Mouse (Mus musculus) kidney, embryonic 15.5 days (tissue): Measurements from ENCODE around the gene Kcnn3. TPM values are rescaled to one million over a fixed set of nuclear protein-coding genes. Genes with fewer than 3 reads are reported as not detected.

ENCODE experiments used
- ATAC-seq: fragments of 200-750 bp; cut with Nextera tagmentation; replicated peaks from 2 replicates; pipeline ENCODE4 v1.8.0; 2017; ENCODE audit warnings: moderate TSS enrichment; ENCODE audit not compliant: low FRiP score
- H3K27ac ChIP-seq: fragments of 300-500 bp; sonication (generic); 2 replicates; pipeline ENCODE4 v1.5.1; 2015; ENCODE audit warnings: mild to moderate bottlenecking, inconsistent platforms
- H3K27me3 ChIP-seq: fragments of 300-500 bp; sonication (generic); 2 replicates; pipeline ENCODE4 v1.6.1; 2015; ENCODE audit warnings: inconsistent platforms
- H3K36me3 ChIP-seq: fragments of 300-500 bp; sonication (generic); 2 replicates; pipeline ENCODE4 v1.6.1; 2015; ENCODE audit warnings: inconsistent platforms
- H3K4me1 ChIP-seq: fragments of 300-500 bp; sonication (generic); 2 replicates; pipeline ENCODE4 v1.6.1; 2015; ENCODE audit warnings: inconsistent platforms
- H3K4me2 ChIP-seq: fragments of 300-500 bp; sonication (generic); 2 replicates; pipeline ENCODE4 v1.6.1; 2015; ENCODE audit warnings: moderate library complexity, mild to moderate bottlenecking, inconsistent platforms
- H3K4me3 ChIP-seq: fragments of 300-500 bp; sonication (generic); replicated peaks from 2 replicates; pipeline ENCODE4 v1.5.1; 2015; ENCODE audit warnings: mild to moderate bottlenecking, inconsistent platforms
- H3K9ac ChIP-seq: fragments of 300-500 bp; sonication (generic); 2 replicates; pipeline ENCODE4 v1.6.1; 2015; ENCODE audit warnings: mild to moderate bottlenecking, inconsistent platforms
- H3K9me3 ChIP-seq: fragments of 300-500 bp; sonication (generic); replicated peaks from 2 replicates; pipeline ENCODE4 v1.6.1; 2016; ENCODE audit warnings: inconsistent platforms
- WGBS: fragments of 180-500 bp; shearing (Covaris S2); methylation state at CpG from one replicate; pipeline ENCODE4 v1.1.7; 2015; ENCODE audit warnings: mixed read lengths; 5-methylcytosine and 5-hydroxymethylcytosine counted together
- polyA plus RNA-seq: library from polyadenylated mRNA; unstranded; fragments of >200 nt; fragmentation: Nextera tagmentation; extraction: Ambion mirVana; gene quantifications from 2 replicates; pipeline ENCODE4 v1.2.1, GENCODE M21; 2015

Gene Kcnn3
- 2.1 and 3.0 TPM in 2 replicates for polyA plus RNA-seq

DNA sequence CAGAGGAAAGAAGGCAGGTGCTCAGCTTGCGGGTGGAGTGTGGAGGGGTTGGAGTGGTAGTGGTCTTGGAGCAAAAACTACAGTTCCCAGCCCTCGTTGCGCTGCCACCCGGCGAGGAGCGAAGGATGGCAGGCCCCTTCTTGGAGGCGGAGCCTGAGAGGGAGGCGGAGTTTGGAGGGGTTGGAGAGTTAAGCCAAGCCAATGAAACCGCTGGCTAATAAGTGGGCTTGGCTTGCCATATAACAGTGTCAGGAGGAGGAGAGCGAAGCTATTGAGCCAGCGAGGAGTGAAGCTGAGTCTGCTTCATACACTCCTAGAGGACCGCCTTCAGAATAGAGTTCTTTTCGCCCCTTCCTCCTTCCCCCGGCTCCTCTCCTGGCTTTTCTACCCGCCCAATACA is at the start of gene Kcnn3:
Gene Kcnn3 (plus strand): TSS at position 271 of the 400 bp plus-strand sequence.
- Histone ChIP-seq H3K4me3 (peak within 1 kb of the TSS; percentile 46), H3K27me3 (peaks cover 34% of the 10 kb centered on the region), H3K27ac (no peak within 1 kb of the TSS), H3K4me2 (peak within 1 kb of the TSS; percentile 78), H3K9ac (peak within 1 kb of the TSS; percentile 35), H3K36me3 (no peaks in the 10 kb centered on the region), H3K9me3 (peaks cover 7% of the 10 kb centered on the region), H3K4me1 (peaks cover 41% of the 10 kb centered on the region)
- peak; percentile 94 for ATAC-seq
- under 1% methylated on average over 15 of the region's 15 CpGs for WGBS

DNA sequence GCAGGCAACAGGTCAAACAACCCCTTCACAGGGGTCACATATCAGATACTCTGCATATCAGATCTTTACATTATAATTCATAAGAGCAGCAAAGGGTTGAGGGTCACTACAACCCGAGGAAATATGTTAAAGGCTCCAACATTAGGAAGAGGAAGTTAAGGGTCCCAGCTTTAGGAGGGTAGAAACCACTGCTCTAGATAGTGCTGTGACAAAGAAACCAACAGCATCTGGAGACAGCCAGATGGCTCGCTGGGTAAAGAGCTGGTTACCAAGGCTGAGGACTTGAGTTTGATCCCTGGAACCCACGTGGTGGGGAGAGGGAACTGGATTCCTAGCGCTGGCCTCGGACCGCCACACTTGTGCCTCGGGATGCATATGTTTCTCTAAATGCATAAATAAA is 47.7 kb upstream of the Kcnn3 start:
- Histone ChIP-seq H3K4me2 (no peak overlapping the region), H3K9ac (no peak overlapping the region), H3K4me3 (no peak overlapping the region), H3K36me3 (peaks cover 18% of the 10 kb centered on the region), H3K27ac (no peak overlapping the region), H3K27me3 (no peaks in the 10 kb centered on the region), H3K4me1 (peaks cover 4% of the 10 kb centered on the region; the same call in 1 of the 2 replicates), H3K9me3 (no peaks in the 10 kb centered on the region)
- ATAC-seq: no peak
- 82% methylated on average over 7 of the region's 7 CpGs for WGBS

DNA sequence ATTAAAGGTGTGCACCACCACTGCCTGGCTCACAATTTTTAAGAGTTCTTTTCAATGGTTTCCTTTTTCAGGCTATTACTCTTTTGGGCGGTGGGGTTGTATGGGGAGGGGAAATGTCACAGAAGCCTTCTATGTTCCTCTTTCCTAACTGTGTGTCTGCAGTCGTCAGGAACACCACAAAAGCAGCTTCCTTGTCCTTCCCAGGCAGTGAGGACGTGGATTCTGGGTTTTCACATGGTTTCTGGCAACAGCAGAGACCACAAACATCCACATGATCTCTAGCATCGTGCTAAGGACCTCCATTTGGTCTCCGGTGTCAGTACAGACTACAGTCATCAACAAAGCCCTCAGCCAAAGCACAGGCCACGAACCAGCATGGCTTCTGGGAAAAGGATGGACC is 46.1 kb upstream of the Kcnn3 start:
- Histone ChIP-seq H3K4me1 (peaks cover 4% of the 10 kb centered on the region; the same call in 1 of the 2 replicates), H3K36me3 (peaks cover 2% of the 10 kb centered on the region; the same call in 1 of the 2 replicates), H3K9me3 (no peaks in the 10 kb centered on the region), H3K27ac (no peak overlapping the region), H3K4me2 (no peak overlapping the region), H3K27me3 (no peaks in the 10 kb centered on the region), H3K9ac (no peak overlapping the region), H3K4me3 (no peak overlapping the region)
- WGBS: 72% methylated on average over 6 of the region's 6 CpGs
- ATAC-seq: no peak

DNA sequence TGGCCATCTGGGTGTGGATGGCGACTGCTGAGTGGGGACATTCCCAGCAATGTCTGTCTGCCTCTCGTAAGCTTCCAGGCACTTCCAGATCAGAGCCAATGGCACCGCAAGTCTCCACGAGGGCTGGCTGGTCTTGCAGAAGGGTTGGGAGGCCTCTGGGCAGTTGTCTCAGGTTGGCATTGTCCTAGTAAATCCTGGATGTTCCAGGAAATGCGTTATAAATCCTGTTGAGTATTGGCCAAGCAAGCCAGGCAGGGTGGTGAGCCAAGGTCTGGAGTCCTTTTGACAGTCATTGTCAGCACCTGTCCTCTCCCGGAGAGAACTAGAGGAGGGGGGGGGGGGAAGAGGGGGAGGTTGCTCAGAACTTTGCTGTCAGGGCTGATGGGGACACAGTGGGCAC is 40.9 kb upstream of the Kcnn3 start:
- no peak overlapping the region for H3K9ac ChIP-seq
- no peaks in the 10 kb centered on the region for H3K4me1 ChIP-seq
- no peak overlapping the region for H3K4me3 ChIP-seq
- H3K27me3 ChIP-seq: no peaks in the 10 kb centered on the region
- H3K27ac ChIP-seq: no peak overlapping the region
- WGBS: 73% methylated on average over 6 of the region's 6 CpGs
- ATAC-seq: no peak
- H3K36me3 ChIP-seq: no peaks in the 10 kb centered on the region
- H3K9me3 ChIP-seq: no peaks in the 10 kb centered on the region
- no peak overlapping the region for H3K4me2 ChIP-seq

DNA sequence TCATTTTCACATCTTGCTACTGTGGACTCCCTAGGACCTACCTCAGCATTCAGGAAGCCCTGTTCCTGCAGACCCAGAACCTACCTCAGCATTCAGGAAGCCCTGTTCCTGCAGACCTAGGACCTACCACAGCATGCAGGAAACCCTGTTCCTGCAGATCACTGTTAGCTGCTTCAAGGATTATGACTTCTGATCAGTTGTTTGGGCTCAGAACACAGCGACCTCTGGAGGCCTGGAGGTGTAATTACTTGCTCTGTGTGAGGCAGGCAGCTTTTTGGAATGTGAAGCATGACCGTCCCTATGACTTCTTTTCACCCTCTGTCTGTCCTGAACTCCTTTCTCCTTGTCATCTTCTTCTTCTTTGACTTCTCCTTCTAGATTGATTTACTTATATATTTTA is 38.5 kb upstream of the Kcnn3 start:
- Histone ChIP-seq H3K4me2 (no peak overlapping the region), H3K4me1 (peaks cover 5% of the 10 kb centered on the region; the same call in 1 of the 2 replicates), H3K36me3 (no peaks in the 10 kb centered on the region), H3K27me3 (0 out of 2 replicates have a peak, but pooled peaks cover 6% of the 10 kb centered on the region), H3K4me3 (no peak overlapping the region), H3K9me3 (no peaks in the 10 kb centered on the region), H3K27ac (no peak overlapping the region), H3K9ac (no peak overlapping the region)
- no peak for ATAC-seq
- WGBS: 47% methylated on average over 2 of the region's 2 CpGs

DNA sequence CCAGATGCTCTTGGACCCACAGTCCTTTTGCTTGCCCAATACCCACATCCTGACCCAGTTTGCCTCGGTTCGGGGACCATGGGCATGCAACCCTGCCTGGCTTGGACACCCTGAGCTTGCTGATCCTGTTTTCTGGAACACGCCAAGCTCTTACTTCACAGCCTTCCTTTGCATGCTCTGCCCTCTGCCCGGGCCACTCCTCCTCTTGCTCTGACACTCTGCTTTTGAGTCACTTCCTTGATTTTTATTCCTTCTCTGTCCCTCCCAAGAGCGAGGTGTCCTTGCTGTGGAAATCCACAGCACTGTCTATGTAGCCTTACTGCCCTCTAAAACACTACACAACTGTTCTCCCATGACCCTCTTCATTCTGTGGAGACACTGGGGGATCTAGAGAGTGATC is 37.7 kb upstream of the Kcnn3 start:
- no peak overlapping the region for H3K27ac ChIP-seq
- peaks cover 7% of the 10 kb centered on the region; the same call in 1 of the 2 replicates for H3K4me1 ChIP-seq
- no peak overlapping the region for H3K9ac ChIP-seq
- ATAC-seq: no peak
- WGBS: 87% methylated on average over 5 of the region's 5 CpGs
- no peak overlapping the region for H3K4me3 ChIP-seq
- no peak overlapping the region for H3K4me2 ChIP-seq
- H3K9me3 ChIP-seq: no peaks in the 10 kb centered on the region
- H3K27me3 ChIP-seq: 0 out of 2 replicates have a peak, but pooled peaks cover 6% of the 10 kb centered on the region
- no peaks in the 10 kb centered on the region for H3K36me3 ChIP-seq

DNA sequence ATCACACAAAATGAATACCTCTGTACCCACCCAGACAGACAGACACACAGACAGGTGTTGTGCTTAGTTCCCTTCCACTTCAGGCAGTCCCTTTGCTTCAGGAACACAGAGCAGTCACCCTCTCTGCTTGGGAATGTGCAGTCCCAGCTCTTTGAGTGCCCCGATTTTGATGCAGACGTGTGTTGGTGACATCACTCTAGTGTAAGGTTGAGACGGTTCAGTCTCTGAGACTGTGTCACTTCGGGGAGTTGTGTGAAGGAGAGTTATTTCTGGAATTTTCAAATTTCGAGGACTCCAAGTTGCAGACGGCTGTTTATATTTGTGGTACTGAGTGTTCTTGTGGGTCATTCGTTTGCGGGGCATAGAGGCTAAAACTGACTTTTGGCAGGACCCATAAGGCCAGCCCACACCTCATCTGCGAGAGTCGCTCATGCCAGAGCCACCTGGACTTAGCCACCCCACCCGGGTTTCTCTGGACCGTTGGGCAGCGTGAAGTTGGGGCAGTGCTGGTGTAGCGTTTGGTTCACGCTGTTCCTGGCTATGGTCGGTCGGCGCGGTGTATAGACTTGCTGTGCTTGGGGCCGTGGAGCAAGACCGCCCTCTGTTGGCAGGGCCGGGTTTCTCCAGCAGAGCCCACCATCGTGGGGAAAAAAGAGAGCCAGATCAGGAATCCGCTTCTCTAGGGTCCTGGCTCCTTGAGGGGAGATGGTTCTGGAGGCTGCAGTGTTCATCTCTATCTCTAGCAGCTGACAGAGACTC is 35.0 kb upstream of the Kcnn3 start:
- H3K4me2 ChIP-seq: peak overlapping the region; percentile 55
- no peak overlapping the region for H3K9ac ChIP-seq
- WGBS: 17% methylated on average over 24 of the region's 24 CpGs
- H3K27ac ChIP-seq: no peak overlapping the region
- ATAC-seq: peak; percentile 91
- no peaks in the 10 kb centered on the region for H3K9me3 ChIP-seq
- H3K27me3 ChIP-seq: 0 out of 2 replicates have a peak, but pooled peaks cover 6% of the 10 kb centered on the region
- H3K4me3 ChIP-seq: peak overlapping the region; percentile 17
- H3K36me3 ChIP-seq: no peaks in the 10 kb centered on the region
- peaks cover 7% of the 10 kb centered on the region; the same call in 1 of the 2 replicates for H3K4me1 ChIP-seq

DNA sequence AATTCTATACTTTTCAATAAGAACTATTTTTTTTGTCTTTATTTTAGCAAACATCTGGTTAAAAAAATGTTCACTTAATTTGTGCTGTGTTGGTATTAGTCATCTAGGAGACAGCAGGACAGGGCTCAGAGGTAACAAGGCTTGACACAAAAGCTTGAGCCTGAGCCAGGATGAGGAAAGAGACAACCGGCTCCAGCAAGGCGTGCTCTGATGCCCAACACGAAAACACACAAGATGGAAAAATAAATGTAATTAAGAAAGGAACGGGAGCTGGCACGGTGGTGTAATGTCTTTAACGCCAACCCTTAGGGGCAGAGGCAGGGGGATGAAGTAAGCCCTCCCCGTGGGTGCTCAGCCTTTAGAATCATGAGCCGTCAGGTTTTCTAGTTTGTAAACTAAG is 33.9 kb upstream of the Kcnn3 start:
- Histone ChIP-seq H3K4me1 (peaks cover 7% of the 10 kb centered on the region; the same call in 1 of the 2 replicates), H3K4me3 (no peak overlapping the region), H3K9ac (no peak overlapping the region), H3K27me3 (0 out of 2 replicates have a peak, but pooled peaks cover 6% of the 10 kb centered on the region), H3K36me3 (no peaks in the 10 kb centered on the region), H3K9me3 (no peaks in the 10 kb centered on the region), H3K27ac (no peak overlapping the region), H3K4me2 (no peak overlapping the region)
- WGBS: 83% methylated on average over 8 of the region's 8 CpGs
- ATAC-seq: no peak

DNA sequence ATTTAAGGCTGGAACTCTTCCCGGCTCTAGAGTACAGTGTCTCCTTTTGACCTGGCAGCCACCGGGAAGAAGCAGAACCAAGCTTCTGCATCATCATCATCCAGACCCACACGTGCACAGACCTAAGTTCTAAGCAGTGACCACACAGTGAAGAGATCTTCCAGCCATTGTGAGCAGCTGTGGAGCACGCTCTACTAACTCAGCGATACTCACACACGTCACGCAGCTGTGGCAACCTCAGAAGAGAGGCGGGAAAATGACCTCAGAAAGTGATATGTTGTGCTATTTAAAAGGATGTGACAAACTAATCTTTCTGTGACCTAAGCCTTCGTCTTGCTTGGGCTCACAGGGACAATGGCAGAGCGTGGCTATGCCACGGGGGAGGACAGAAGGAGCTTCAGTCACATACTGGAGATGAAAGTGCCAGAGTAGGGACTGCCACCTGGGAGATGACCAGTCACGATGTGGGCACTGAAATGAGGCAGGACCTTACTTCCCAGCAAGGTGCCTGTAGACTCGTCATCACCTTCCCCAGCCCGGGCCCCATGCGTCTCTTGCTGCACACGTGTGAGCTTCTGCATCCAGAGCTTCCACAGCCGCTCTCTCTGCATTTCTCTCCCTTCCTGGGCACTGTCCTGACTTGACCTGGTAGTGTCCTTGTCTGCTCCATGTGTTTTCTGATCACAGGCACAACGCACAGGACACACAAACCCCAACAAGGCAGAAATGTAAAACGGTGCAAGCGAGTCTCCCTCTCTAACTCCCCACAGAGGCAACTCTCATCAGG is 32.9 kb upstream of the Kcnn3 start:
- 53% methylated on average over 20 of the region's 20 CpGs for whole genome bisulfite sequencing
- H3K27me3 ChIP-seq: 0 out of 2 replicates have a peak, but pooled peaks cover 6% of the 10 kb centered on the region
- peaks cover 14% of the 10 kb centered on the region; the same call in 1 of the 2 replicates for H3K4me1 ChIP-seq
- H3K9me3 ChIP-seq: no peaks in the 10 kb centered on the region
- H3K27ac ChIP-seq: no peak overlapping the region
- no peak overlapping the region for H3K9ac ChIP-seq
- no peak overlapping the region for H3K4me3 ChIP-seq
- H3K4me2 ChIP-seq: no peak overlapping the region
- H3K36me3 ChIP-seq: no peaks in the 10 kb centered on the region
- ATAC-seq: no peak

DNA sequence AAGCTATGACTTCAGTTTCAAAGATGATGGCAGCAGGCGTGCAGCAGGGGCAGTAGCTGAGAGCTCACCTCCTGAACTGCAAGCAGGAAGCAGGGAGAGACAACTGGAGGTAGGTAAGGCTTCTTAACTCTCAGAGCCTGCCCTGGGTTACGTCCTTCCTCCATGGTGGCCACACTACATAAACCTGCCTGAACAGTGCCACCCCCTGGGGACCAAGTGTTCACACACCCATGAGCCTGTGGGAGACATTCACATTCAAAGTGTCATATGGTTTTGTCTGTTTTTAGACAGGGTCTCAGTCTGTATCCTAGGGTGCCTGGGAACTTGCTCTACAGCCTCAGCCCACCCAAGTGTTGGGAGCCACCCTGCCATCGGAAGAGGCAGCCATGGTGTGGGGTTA is 29.2 kb upstream of the Kcnn3 start:
- no peak overlapping the region for H3K4me3 ChIP-seq
- no peak overlapping the region for H3K9ac ChIP-seq
- no peak overlapping the region for H3K4me2 ChIP-seq
- H3K27ac ChIP-seq: no peak overlapping the region
- 90% methylated on average over 3 of the region's 3 CpGs for WGBS
- H3K27me3 ChIP-seq: 0 out of 2 replicates have a peak, but pooled peaks cover 3% of the 10 kb centered on the region
- no peaks in the 10 kb centered on the region for H3K36me3 ChIP-seq
- H3K9me3 ChIP-seq: no peaks in the 10 kb centered on the region
- no peak for ATAC-seq
- peaks cover 28% of the 10 kb centered on the region for H3K4me1 ChIP-seq

DNA sequence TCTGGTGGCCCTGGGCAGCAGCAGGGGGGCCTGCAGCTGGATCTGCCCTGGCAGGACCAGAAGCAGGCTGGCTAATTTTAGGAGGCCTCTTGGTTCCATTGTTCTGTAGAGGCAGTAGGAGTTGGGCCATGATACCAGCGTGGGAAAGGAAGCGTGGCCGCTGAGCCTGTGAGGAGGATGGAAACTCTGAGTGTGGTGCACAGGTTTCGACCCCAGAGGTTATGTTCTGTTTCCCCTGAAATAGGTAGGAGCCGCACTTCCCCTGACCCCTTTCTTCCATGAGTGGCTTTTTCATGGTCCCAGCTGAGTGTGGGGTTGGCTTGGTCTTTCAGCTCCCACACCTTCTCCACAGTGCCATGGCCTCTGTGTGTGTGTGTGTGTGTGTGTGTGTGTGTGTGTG is 28.4 kb upstream of the Kcnn3 start:
- H3K27ac ChIP-seq: no peak overlapping the region
- no peak overlapping the region for H3K9ac ChIP-seq
- H3K27me3 ChIP-seq: no peaks in the 10 kb centered on the region
- WGBS: 79% methylated on average over 5 of the region's 5 CpGs
- no peak for ATAC-seq
- H3K36me3 ChIP-seq: no peaks in the 10 kb centered on the region
- H3K4me1 ChIP-seq: peaks cover 28% of the 10 kb centered on the region
- H3K4me2 ChIP-seq: no peak overlapping the region
- H3K9me3 ChIP-seq: no peaks in the 10 kb centered on the region
- H3K4me3 ChIP-seq: no peak overlapping the region

DNA sequence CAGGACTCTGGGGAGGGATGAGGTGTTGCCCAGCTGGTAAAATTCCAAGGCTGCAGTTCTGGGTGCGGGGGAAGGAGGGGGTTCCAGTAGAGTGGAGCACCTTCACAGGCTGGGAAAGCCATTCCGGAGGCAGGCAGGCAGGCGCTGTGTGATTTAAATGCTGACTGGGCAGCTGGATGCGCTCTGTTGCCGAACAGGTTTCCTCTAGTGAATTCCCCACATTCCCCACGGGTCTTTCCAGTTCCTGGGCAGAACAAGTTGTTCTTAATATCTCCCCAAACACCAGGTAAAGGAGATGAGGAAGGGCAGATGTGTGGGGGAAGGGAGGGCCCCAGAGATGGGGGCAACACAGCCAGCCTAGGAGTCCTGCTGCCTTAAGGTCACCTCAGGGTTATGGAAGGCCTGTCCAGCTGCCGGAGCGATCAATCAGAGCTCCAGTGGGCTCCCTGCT is 27.2 kb upstream of the Kcnn3 start:
- Histone ChIP-seq H3K27me3 (no peaks in the 10 kb centered on the region), H3K9ac (no peak overlapping the region), H3K4me2 (no peak overlapping the region), H3K27ac (peak overlapping the region; percentile 78), H3K36me3 (no peaks in the 10 kb centered on the region), H3K4me1 (peaks cover 25% of the 10 kb centered on the region), H3K9me3 (no peaks in the 10 kb centered on the region), H3K4me3 (no peak overlapping the region)
- 29% methylated on average over 8 of the region's 8 CpGs for WGBS
- peak; percentile 81 for ATAC-seq
